Mouse (Mus musculus): ENCODE data around the gene Tada2b. TPM values are rescaled to one million over a fixed set of nuclear protein-coding genes. Genes with fewer than 3 reads are reported as not detected.

Tada2b gene
- polyA plus RNA-seq, 1 experiment from 2014 or later = 1.0 TPM

DNA sequence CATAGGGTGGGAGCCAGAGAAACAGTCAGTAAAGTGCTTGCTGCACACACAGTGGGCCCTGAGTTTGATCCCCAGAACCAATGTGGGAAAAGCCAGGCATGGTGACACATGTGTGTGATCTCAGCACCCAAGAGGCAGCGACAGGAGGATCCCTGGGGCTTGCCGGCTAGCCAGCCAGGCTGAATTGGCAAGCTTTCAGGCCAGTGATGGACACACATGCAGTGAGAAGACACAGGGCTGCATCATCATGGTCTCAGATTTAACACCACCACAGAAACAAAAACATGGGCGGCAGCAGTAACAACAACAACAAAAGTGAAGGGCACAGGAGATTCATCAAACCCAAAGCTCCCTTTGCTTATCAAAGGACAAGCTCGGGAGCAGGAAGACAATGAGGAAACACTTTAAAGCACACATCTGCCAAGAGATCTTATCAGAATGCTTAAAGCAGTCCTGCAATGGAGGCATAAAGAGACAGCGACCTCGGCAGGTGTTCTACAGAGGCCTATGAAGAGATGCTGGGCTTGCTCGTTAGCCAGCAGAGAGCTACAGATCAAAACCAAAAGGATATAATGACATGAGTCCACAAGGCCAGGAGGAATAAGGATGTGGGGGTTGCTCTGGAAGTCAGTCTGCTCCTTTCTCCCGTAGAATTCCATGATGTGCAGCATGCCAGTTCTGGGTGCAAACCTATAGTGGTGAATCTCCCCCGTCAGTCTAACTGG lies 37.8 kb downstream of the Tada2b start:
- 28% methylated on average over 9 of the region's 9 CpGs for WGBS (ENCODE audit: insufficient replicate concordance)
- Histone ChIP-seq H3K4me3 (ENCODE audit: low read depth, low read length) (no peak overlapping the region), H3K27ac (ENCODE audit: low read length) (no peak overlapping the region), H3K4me1 (ENCODE audit: control insufficient read depth, low read depth, low read length) (no peaks in the 10 kb centered on the region; the same call in 1 of the 2 replicates), H3K27me3 (ENCODE audit: control insufficient read depth, insufficient read depth, low read depth, low read length) (no peaks in the 10 kb centered on the region; the same call in 1 of the 2 replicates), H3K9me3 (replicated peaks; ENCODE audit: control insufficient read depth, low read length) (no peaks in the 10 kb centered on the region), H3K9ac (ENCODE audit: low read depth, low read length) (no peak overlapping the region), H3K36me3 (ENCODE audit: control insufficient read depth, insufficient read depth) (no peaks in the 10 kb centered on the region), H3K4me2 (ENCODE audit: low read depth, low read length) (no peak overlapping the region)
- no peak for ATAC-seq (ENCODE audit: low read depth)

DNA sequence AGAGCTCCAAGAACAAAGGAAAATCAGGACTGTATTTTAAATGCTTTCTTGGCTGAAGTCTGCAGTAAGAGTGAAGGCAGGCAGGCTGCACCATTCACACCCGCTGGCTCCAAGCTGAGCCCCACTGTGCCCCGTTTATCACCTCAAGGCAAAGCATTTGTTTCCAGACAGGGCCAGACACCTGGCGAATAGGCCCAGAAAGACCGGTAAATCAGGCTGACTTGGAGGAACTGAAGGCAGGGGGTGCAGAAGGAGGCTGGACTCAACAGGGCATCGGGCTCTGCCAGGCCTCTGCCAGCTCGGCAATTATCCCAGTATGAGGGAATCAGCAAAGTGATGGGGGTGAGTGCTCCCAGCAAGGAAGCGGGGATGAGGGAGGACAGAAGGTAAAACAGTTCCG lies 39.1 kb downstream of the Tada2b start:
- ATAC-seq (ENCODE audit: low read depth) = no peak
- 23% methylated on average over 8 of the region's 8 CpGs for WGBS (ENCODE audit: insufficient replicate concordance)
- Histone ChIP-seq H3K9ac (ENCODE audit: low read depth, low read length) (no peak overlapping the region), H3K27me3 (ENCODE audit: control insufficient read depth, insufficient read depth, low read depth, low read length) (no peaks in the 10 kb centered on the region; the same call in 1 of the 2 replicates), H3K4me1 (ENCODE audit: control insufficient read depth, low read depth, low read length) (no peaks in the 10 kb centered on the region), H3K9me3 (replicated peaks; ENCODE audit: control insufficient read depth, low read length) (no peaks in the 10 kb centered on the region), H3K4me2 (ENCODE audit: low read depth, low read length) (no peak overlapping the region), H3K36me3 (ENCODE audit: control insufficient read depth, insufficient read depth) (no peaks in the 10 kb centered on the region), H3K4me3 (ENCODE audit: low read depth, low read length) (no peak overlapping the region), H3K27ac (ENCODE audit: low read length) (no peak overlapping the region)

- Histone ChIP-seq H3K4me2 (ENCODE audit: low read depth, low read length) (no peak overlapping the region), H3K9ac (ENCODE audit: low read depth, low read length) (no peak overlapping the region), H3K4me3 (ENCODE audit: low read depth, low read length) (no peak overlapping the region), H3K27ac (ENCODE audit: low read length) (no peak overlapping the region), H3K36me3 (ENCODE audit: control insufficient read depth, insufficient read depth) (no peaks in the 10 kb centered on the region), H3K4me1 (ENCODE audit: control insufficient read depth, low read depth, low read length) (no peaks in the 10 kb centered on the region), H3K9me3 (replicated peaks; ENCODE audit: control insufficient read depth, low read length) (no peaks in the 10 kb centered on the region), H3K27me3 (ENCODE audit: control insufficient read depth, insufficient read depth, low read depth, low read length) (no peaks in the 10 kb centered on the region; the same call in 1 of the 2 replicates)
- no peak for ATAC-seq (ENCODE audit: low read depth)
- WGBS (ENCODE audit: insufficient replicate concordance) = 43% methylated on average over 4 of the region's 4 CpGs
These were observed 39.5 kb downstream of the Tada2b start for GRCm38 (mm10) chr5:36444611-36445010.

- Histone ChIP-seq H3K27me3 (ENCODE audit: control insufficient read depth, insufficient read depth, low read depth, low read length) (no peaks in the 10 kb centered on the region; the same call in 1 of the 2 replicates), H3K9me3 (replicated peaks; ENCODE audit: control insufficient read depth, low read length) (no peaks in the 10 kb centered on the region), H3K4me2 (ENCODE audit: low read depth, low read length) (no peak overlapping the region), H3K4me3 (ENCODE audit: low read depth, low read length) (no peak overlapping the region), H3K9ac (ENCODE audit: low read depth, low read length) (no peak overlapping the region), H3K36me3 (ENCODE audit: control insufficient read depth, insufficient read depth) (no peaks in the 10 kb centered on the region), H3K27ac (ENCODE audit: low read length) (no peak overlapping the region), H3K4me1 (ENCODE audit: control insufficient read depth, low read depth, low read length) (no peaks in the 10 kb centered on the region)
- WGBS (ENCODE audit: insufficient replicate concordance) = 44% methylated on average over 3 of the region's 3 CpGs
- ATAC-seq (ENCODE audit: low read depth) = no peak
These were observed 43.3 kb downstream of the Tada2b start for GRCm38 (mm10) chr5:36440741-36441140.

- no peak for ATAC-seq (ENCODE audit: low read depth)
- Histone ChIP-seq H3K9ac (ENCODE audit: low read depth, low read length) (no peak overlapping the region), H3K27me3 (ENCODE audit: control insufficient read depth, insufficient read depth, low read depth, low read length) (no peaks in the 10 kb centered on the region), H3K4me3 (ENCODE audit: low read depth, low read length) (no peak overlapping the region), H3K36me3 (ENCODE audit: control insufficient read depth, insufficient read depth) (no peaks in the 10 kb centered on the region), H3K4me1 (ENCODE audit: control insufficient read depth, low read depth, low read length) (no peaks in the 10 kb centered on the region), H3K4me2 (ENCODE audit: low read depth, low read length) (no peak overlapping the region), H3K27ac (ENCODE audit: low read length) (no peak overlapping the region), H3K9me3 (replicated peaks; ENCODE audit: control insufficient read depth, low read length) (no peaks in the 10 kb centered on the region)
- 43% methylated on average over 4 of the region's 4 CpGs for WGBS (ENCODE audit: insufficient replicate concordance)
These were observed 47.2 kb downstream of the Tada2b start for GRCm38 (mm10) chr5:36436858-36437257.

DNA sequence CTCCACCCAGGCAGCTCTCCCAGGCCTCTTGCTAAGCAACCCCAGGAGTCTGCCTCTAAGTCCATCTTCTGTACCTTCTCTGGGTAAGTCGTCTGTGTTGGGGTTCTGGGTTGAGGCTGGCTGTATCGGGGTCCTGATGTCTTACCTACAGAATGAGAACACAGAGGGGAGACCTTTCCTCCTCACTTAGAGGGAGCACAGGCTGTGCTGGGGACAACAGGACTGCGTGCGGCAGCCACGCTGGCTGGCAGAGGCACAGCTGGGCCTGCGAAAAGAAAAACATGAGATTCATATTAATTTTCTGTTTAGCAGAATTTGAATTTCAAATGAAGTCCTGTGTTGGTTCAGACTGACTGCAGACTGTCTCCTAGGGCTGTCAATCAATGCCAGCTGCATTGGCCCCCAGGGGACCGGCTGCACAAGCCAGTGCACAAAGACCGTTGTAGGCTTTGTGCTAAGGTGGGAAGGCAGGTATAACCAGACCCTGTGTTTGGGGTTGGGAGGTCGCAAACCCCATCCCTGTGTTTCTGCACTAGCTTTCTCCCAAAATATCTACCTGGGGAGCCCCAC lies 49.6 kb downstream of the Tada2b start:
- Histone ChIP-seq H3K9ac (ENCODE audit: low read depth, low read length) (no peak overlapping the region), H3K27me3 (ENCODE audit: control insufficient read depth, insufficient read depth, low read depth, low read length) (no peaks in the 10 kb centered on the region), H3K9me3 (replicated peaks; ENCODE audit: control insufficient read depth, low read length) (no peaks in the 10 kb centered on the region), H3K4me3 (ENCODE audit: low read depth, low read length) (no peak overlapping the region), H3K4me2 (ENCODE audit: low read depth, low read length) (no peak overlapping the region), H3K27ac (ENCODE audit: low read length) (no peak overlapping the region), H3K36me3 (ENCODE audit: control insufficient read depth, insufficient read depth) (no peaks in the 10 kb centered on the region), H3K4me1 (ENCODE audit: control insufficient read depth, low read depth, low read length) (no peaks in the 10 kb centered on the region)
- no peak for ATAC-seq (ENCODE audit: low read depth)
- WGBS (ENCODE audit: insufficient replicate concordance) = 58% methylated on average over 9 of the region's 9 CpGs

DNA sequence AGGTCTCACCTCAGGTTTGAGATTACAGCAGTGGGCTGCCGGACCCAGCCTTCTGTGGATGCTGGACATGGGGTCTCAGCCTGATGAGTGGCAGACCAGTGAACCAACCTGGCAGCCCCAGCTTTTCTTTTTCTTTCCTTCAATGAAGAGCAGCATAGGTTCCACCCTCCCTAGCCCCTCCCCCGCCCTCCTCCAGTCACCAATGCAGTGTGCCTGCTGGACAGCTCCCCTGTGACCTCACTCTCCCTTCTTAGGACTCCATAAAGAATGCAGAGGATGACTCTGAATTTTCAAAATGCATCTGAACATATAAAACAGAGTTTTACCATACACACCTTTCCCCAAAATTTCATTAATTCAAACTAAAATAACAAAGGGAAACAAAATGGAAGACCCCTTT lies 52.4 kb downstream of the Tada2b start:
- Histone ChIP-seq H3K36me3 (ENCODE audit: control insufficient read depth, insufficient read depth) (no peaks in the 10 kb centered on the region), H3K4me3 (ENCODE audit: low read depth, low read length) (no peak overlapping the region), H3K27me3 (ENCODE audit: control insufficient read depth, insufficient read depth, low read depth, low read length) (no peaks in the 10 kb centered on the region), H3K4me1 (ENCODE audit: control insufficient read depth, low read depth, low read length) (no peaks in the 10 kb centered on the region), H3K9ac (ENCODE audit: low read depth, low read length) (no peak overlapping the region), H3K9me3 (replicated peaks; ENCODE audit: control insufficient read depth, low read length) (no peaks in the 10 kb centered on the region), H3K27ac (ENCODE audit: low read length) (no peak overlapping the region), H3K4me2 (ENCODE audit: low read depth, low read length) (no peak overlapping the region)
- 43% methylated on average over 2 of the region's 2 CpGs for WGBS (ENCODE audit: insufficient replicate concordance)
- no peak for ATAC-seq (ENCODE audit: low read depth)

GRCm38 (mm10) chr5:36429551-36429950 lies 54.5 kb downstream of the Tada2b start:
- no peak overlapping the region for H3K4me3 ChIP-seq (ENCODE audit: low read depth, low read length)
- no peak overlapping the region for H3K9ac ChIP-seq (ENCODE audit: low read depth, low read length)
- WGBS (ENCODE audit: insufficient replicate concordance) = 71% methylated on average over 3 of the region's 3 CpGs
- H3K4me2 ChIP-seq (ENCODE audit: low read depth, low read length) = no peak overlapping the region
- no peak overlapping the region for H3K27ac ChIP-seq (ENCODE audit: low read length)
- H3K4me1 ChIP-seq (ENCODE audit: control insufficient read depth, low read depth, low read length) = no peaks in the 10 kb centered on the region
- H3K9me3 ChIP-seq (replicated peaks; ENCODE audit: control insufficient read depth, low read length) = no peaks in the 10 kb centered on the region
- H3K27me3 ChIP-seq (ENCODE audit: control insufficient read depth, insufficient read depth, low read depth, low read length) = no peaks in the 10 kb centered on the region
- no peak for ATAC-seq (ENCODE audit: low read depth)
- H3K36me3 ChIP-seq (ENCODE audit: control insufficient read depth, insufficient read depth) = no peaks in the 10 kb centered on the region

GRCm38 (mm10) chr5:36427831-36428230 lies 56.3 kb downstream of the Tada2b start:
- Histone ChIP-seq H3K4me2 (ENCODE audit: low read depth, low read length) (no peak overlapping the region), H3K4me1 (ENCODE audit: control insufficient read depth, low read depth, low read length) (no peaks in the 10 kb centered on the region), H3K27me3 (ENCODE audit: control insufficient read depth, insufficient read depth, low read depth, low read length) (no peaks in the 10 kb centered on the region), H3K9me3 (replicated peaks; ENCODE audit: control insufficient read depth, low read length) (no peaks in the 10 kb centered on the region), H3K9ac (ENCODE audit: low read depth, low read length) (no peak overlapping the region), H3K36me3 (ENCODE audit: control insufficient read depth, insufficient read depth) (no peaks in the 10 kb centered on the region), H3K4me3 (ENCODE audit: low read depth, low read length) (no peak overlapping the region), H3K27ac (ENCODE audit: low read length) (no peak overlapping the region)
- ATAC-seq (ENCODE audit: low read depth) = no peak
- 35% methylated on average over 11 of the region's 11 CpGs for WGBS (ENCODE audit: insufficient replicate concordance)

Data from liver, embryonic 16.5 days (tissue).